Mouse (Mus musculus): ENCODE measurements at regions not wholly inside any gene's neighbourhood (a gene's known extent, or its start where the extent isn't known, plus 50 kb on each side); places are given as distances from the start of the nearest gene placed in this dataset.

DNA sequence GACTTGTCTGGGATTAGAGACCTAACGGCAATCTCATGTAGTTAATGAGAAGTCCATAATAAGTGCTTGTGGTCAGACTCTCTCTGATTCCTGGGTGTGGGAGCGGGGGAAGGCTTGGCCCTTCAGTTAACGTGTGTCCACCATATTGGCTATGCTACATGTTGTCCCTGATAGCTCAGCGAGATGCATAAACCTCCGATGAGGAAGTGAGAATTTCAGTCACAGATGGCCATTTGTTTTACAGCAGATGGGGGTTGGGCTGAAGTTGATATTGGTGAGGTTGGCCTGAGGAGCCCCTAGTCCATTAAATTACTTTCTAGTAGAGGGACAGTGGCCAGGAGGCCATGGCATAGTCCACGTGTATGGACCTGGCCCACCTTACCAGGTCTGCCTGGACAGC is 114.6 kb upstream of the Prok2 start:
- no peak for DNase-seq (ENCODE audit: low spot score in 2 of 2)

DNA sequence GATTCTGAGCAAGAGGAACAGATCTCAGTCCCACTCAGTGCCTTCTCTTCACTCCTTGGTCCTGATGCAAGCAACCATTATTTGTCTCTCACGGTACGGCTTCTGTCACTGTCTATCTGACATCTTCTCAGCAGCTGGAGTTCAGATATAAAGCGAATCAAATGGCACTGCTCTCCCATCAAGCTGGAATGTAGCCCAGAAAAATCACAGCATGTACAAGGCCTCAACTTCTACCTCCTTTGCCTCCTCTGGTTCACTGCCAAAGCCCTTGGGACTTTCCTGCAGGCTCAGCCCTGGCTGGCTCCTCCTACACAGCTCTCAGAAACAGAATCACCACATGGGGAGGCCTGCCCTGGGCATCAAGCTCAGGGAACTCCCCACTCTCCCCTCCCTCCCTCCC is 107.1 kb upstream of the Prok2 start:
- peak in 1 of 2 experiments; percentile 28 for DNase-seq (ENCODE audit: low spot score in 2 of 2)

DNA sequence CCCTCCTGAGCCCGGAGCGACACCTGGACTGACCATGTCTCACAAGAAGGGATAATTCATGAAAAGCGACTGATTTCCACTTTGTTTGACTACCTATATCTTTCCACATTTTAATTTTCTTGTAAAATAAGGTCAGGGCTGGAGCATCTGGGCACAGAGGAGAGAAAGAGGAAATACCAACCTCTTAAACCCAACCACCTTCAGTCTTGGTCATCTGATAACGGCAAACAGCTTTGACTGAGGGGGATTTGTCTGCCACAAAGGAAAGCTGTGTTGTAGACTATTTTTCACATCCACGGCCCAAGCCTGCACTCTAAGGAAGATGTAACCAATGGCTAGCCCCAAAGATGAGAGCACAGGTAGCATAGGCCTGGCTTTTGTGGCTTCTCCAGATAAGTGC is 101.4 kb upstream of the Prok2 start:
- no peak for DNase-seq (ENCODE audit: low spot score in 2 of 2)

DNA sequence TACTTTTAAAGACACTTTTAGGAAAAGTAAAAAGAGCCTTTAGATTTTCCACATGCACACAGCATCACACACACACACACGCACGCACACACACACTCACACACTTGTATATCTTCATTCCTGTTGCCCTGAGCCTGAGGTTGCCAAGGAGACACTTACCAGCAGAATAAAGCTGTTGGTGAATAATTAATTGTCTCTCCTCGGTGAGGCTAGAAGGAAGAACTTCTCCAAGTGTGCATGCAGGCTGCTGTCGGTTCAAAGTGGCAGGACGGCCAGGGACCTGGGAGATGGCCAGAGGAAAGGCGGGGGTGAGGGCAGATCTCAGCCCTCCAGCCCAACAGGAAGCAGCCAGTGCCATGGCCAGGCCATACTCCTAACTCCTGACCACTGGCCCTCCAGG is 98.6 kb upstream of the Prok2 start:
- DNase-seq (ENCODE audit: low spot score in 2 of 2), result no peak

DNA sequence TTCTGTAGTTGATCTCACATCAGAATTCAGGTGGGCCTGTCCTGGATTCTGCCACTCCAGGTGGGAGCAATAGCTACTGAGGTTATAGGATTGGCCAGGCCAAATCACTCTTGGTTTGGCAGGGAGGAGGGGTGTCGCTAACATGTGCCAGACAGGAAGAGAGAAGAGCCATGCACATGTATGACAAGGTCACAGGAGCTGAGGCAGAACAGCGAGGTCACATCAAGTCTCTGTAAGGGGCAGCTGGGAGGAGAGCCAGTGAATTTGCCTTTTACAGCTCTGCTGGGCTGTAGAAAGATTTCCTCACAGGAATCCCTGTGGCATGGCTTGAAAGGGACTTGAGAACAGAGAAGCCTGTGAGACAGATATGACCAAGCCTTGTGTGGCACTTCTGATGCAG is 96.3 kb upstream of the Prok2 start:
- no peak for DNase-seq (ENCODE audit: low spot score in 2 of 2)

DNA sequence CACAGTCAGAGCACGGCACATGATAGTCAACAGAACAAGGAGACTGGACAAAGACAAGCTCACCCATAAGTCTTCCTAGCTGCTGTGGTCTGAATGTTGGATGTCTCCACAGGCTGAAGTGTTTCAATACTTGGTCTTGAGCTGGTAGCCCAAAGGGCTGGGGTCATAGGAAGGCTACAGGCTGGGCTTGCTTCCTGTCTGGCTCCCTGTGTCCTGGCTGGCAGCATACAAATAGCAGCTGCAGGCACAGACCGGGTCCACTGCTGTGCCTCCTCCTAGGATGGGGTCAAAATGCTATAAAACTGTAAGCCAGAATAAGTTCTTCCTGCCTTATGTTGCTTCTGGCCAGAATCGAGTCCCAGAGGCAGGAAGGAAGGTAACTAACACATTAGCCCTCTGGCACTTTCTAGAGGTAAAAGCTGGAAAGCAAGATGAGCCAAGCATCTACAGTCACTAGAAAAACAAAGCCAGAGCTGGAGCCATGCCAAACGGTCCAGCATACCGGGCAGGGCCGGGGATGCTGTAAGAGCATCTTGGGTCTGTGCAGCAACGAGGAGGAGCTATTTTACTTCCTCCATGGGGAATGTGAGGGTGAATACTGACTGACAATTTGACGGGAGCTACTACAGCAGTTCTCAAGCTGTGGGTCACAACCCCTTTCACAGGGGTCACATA is 93.2 kb upstream of the Prok2 start:
- no peak for DNase-seq (ENCODE audit: low spot score in 2 of 2)

DNA sequence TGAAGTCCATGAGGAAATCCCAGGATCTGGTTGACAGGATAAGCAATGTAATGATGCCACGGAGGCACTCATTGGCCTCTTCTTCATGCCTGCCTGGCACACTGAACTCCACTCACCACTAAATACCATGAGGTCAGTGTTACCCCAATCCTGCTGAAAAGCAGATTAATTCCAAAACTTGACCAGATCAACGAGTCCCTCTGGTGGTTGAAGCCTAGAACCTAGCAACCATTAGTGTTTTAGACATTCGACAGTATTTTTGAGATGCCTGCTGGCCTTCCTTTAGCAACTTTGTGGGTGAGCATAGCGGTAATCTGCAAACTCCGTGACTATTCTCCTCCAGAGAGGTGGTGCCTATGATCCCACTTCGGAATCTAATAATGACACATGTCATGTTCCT is 92.3 kb upstream of the Prok2 start:
- no peak for DNase-seq (ENCODE audit: low spot score in 2 of 2)

DNA sequence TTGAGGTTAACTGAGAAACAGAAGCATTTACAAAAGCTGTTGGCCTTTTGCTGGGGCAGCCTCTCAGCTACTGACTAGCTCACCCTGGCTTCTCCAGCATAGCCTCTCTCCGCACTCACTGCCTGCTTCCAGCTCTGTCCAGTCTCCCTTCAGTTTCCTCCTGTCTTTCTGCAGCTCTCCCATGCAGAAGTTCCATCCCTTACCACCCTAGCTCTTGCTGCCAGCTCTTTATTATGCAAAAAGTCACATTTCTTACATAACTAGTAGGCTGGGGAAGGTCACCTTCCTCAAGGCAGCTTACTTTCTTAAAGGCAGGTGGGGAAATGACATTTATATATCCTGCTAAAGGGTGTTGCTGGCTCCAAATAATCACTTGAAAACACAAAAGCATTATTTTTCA is 91.1 kb upstream of the Prok2 start:
- no peak for DNase-seq (ENCODE audit: low spot score in 2 of 2)

DNA sequence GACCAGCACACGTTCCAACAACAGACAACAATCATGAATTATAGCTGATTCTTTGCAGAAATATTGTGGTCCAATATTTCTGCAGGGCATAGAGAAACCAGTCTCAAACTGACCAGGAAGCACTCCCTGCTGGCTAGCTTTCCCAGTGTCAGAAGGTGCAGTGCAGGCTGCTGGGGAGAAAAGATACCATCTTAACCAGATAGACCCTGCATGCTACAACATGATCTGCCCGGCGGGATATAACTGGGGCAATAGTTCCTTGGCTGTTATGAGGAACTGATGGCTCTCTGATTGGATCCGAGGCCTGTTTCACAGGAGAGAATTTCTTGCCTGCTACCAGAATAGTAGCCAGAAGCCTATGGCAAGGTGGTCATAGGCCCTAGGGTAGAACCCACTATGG is 86.9 kb upstream of the Prok2 start:
- DNase-seq (ENCODE audit: low spot score in 2 of 2), result no peak

DNA sequence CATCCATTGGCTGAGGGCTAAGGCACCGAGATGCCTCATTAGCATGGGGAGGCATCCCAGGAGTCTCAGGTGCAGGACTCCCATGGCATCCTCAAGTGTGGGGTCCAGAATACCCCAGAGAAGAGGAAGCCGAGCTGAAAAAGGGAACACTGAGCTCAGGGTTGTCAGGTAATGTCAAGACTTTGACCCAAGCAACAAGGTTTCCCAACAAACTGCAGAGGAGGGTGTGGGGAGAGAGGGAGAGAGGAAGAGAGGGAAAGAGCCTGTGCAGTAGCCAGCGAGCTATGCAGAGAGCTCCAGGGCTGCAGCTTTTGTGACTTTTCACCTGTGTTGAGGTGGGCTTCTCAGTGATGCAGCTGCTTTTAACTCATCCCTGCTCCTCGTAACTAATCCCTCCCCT is 85.7 kb upstream of the Prok2 start:
- no peak for DNase-seq (ENCODE audit: low spot score in 2 of 2)

DNA sequence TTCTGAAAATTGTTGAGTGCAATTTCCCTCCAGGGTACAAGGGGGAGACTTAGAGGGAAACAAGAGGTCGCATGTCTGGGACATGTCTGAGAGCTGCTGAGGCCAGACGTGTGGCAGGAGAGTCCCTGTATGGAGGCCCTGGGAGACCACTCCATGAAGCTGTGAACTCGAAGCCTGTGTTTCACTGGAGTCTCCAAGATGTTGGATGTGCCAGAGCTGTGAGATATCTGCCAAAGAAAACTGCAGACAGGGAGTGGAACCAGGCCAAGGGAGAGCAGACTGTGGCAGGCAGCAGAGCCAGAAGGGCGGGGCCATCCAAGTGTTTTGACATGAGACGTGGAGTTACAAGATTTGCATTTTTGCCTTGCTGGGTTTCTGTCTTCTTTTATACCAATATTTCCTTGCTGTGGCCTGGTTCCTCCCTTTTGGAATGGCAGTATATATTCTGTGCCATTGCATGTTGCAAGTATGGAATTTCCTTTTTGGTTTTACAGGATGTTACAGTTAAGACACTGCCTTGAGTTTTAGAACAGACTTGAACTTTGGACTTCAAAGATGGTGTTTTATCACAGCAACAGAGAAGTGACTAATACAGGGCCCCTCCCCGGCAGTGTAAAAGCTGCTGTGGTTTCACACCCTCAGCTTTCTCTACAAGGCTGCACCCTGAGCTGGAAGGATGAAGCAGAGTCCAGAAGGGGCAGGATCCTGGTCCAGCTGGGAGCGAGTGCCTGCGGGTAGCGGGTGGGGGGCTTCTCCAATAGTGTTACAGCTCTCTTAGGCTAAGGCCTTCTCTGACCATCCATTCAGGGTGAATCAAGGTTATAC is 85.0 kb upstream of the Prok2 start:
- peak in 1 of 2 experiments; percentile 14 for DNase-seq (ENCODE audit: low spot score in 2 of 2)

DNA sequence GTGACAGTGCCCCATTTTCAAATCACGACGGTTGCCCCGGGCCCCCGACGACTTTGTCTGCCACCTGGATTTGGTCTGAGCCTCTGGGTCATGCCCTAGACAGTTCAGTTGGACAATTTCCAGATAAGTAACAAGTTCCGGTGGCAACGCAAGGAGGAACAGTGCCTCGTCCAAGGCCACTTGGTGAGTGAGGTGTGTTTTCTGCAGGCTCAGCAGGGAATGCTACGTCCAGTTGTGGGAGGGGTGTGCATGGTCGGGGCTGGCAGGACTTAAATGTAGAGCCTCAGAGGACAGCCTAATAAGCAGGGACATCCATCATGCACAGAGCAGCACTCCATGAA is 78.7 kb upstream of the Prok2 start:
- DNase-seq (ENCODE audit: low spot score in 2 of 2), result no peak

DNA sequence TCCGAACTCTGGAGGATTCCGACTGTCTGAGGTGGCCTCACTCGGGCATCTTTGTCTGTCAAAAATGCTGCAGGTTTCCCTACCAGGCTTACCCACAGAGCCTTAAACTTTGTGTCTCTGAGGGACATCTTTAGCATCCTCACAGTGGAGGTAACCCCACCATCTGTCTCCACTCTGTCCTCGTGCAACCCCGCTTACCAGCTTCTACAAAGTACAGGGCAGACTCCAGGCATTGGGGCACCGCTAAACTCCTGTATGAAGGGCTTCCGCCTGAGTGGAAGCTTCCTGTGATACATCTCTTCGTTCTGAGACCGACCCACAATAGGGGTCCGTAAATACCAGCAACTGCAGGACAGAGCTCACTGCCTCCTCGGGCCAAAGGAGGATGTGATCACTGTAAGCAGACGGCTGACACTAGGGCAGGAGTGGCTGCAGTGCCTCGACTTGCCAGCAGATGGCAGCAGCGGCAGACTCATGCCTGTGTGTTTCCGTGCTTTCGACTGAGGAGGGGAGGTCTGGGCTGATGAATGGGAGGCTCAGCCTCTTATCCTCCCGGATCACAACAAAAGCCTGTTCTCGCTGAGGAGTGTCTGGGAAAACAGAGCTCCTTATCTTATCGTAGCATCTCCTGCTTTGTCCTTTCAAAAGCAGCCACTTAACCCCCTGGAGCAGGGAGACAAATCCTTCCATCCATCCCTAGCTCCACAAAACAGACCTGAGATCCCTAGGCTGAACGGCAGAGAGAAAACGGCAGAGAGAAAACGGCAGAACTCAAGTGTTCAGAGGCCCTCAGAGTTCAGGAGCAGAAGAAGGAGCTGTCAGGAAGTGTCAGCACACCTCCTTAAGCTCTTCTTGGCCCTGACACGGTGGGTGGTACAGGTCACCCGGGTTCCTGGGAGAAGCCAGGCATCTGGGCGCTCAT is 78.1 kb upstream of the Prok2 start:
- DNase-seq (ENCODE audit: low spot score in 2 of 2), result peak; percentile 66 to 98

DNA sequence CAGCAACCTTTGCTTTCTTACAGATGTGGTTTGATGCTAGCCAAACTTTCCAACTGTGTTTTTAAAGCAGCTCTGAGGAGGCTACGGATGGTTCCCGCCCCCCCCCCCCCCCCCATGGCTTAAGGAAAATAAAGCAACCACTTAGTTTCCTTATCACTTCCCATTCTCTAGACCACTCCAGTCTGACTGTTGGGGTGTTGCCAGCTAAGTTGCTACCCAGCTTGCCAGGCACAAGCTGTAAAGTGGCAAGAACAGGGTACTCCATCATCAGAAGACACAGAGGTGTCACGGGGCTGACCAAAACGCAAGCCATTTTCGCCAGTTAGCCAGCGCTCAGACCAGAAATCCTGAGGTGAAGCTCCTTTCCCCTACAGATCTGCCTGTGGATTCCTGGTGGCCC is 74.7 kb upstream of the Prok2 start:
- DNase-seq (ENCODE audit: low spot score in 2 of 2), result no peak

DNA sequence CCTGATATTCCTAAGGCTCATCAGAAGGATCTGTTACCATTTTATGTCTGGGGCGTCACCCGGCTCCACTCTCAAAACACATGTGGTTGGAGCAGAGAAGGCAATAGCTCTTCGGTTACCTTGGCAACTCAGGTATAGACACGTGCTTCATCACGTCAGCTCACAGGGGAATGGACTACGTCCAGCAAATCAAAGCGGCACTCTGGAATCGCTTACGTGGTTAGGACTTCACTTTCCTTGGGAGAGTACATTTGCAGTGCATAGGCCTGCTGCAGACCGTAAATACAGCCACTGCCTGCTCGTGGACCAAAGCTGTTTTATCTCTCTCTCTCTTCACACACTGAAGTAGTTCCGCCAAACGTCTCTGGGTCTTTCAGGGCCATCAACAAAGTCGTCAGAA is 74.1 kb upstream of the Prok2 start:
- DNase-seq (ENCODE audit: low spot score in 2 of 2), result no peak

DNA sequence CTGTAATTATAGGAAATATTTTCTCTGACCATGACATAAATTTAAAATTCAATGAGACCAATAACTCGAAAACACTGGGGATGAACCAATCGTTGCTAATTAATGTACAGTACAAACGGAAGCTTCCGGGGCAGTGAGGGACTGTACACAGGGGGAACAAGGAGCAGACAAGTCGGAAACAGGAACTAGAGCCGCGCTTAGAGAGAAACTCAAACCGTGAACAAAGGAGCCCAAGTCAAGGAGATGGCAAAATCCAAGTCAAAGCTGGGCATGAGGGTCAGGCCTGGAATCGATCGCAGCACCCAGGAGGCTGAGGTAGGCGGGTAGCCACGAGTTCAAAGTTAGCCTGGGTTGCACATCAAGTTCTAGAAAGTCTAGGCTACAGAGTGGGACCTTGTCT is 70.2 kb upstream of the Prok2 start:
- DNase-seq (ENCODE audit: low spot score in 2 of 2), result no peak

DNA sequence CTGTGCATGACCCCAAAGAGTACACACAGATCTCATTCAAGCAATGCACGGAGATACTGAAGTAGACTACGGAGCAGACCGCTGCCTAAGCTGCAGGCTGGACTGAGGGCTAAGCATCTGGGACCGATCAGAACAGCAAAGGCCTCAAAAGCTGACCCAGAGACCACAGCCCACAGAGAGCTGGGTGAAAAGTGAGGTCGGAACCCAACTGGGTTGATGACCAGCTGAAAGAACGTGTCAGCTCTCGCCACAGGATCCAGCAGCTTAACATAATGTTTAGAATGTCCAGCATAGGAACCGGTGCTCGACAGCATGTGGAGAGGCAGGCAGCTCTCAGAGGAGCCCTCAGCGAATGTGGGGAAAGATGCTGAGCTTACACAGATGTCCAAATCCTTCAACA is 67.4 kb upstream of the Prok2 start:
- no peak for DNase-seq (ENCODE audit: low spot score in 2 of 2)

DNA sequence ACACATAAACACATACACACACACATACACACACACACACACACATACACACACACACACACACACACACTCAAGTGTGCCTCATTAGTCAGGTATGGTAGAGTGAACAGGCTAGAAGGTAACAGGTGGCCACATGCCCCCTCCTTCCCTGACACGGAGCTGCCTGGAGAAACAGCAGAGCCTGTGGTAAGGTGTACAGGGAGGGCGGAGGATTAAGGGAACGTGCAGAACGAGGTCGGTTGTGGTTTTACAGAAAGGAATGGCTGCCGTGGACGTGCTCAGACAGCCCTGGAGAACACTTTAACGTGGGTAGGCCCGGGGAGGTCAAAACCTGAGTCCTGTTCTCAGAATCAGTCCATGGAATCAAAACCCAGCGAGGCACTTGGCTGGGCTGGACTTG is 66.2 kb upstream of the Prok2 start:
- no peak for DNase-seq (ENCODE audit: low spot score in 2 of 2)

DNA sequence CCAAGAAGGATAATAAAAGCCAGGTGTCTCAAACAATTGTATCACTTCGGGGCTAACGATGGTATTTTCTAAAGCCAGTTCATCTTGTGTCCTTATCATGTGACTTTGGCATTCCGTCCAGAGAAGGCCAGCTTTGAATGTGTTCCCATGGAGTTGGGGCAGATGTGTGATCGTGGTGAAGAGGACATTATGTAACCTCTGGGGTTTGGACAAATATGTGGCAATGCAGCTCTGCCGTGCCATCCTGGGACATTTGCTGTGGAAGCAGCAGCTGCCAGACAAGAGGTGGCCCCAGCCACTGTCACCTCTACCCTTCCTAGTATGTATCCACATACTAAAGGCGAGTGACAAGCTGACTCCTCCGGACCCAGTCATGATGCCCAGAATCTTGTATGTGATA is 60.8 kb upstream of the Prok2 start:
- no peak for DNase-seq (ENCODE audit: low spot score in 2 of 2)

DNA sequence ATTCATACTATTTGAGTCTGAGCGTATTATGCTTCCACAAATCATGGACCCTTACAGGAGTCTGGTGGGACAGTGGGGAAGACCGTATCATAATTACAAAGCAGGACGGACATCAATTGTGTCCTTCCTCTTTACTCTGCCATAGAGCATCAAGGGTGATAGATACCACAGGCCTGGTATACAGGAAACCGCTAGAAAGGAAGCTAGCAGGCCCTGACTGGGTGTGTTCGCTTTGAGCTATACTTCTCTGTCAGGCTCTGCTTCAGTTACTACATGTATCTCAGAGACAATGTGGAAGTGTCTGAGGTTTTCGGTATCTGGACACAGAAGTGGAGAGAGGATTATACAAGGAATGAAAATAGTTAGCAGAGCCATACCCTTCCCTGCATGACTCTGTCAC is 59.0 kb upstream of the Prok2 start:
- DNase-seq (ENCODE audit: low spot score in 2 of 2), result no peak

DNA sequence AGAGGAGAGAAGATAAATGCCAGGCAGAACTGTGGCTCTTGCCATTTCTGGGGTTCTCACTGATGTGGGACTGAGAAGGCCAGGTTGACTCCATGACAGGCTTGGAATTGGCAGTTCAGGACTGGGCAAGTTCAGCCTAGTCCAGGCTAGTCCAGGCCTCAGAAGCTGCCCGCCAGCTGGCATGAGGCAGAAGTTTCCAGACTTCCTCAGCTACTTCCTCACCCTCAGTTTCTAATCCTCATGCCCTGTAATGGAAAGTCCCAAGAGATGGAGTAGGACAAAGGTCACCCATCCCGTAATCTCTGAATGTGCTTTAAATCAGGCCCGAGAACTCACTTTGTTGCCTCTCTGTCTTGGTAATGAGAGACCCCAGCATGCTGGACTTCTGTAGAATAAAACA is 58.6 kb upstream of the Prok2 start:
- DNase-seq (ENCODE audit: low spot score in 2 of 2), result no peak

DNA sequence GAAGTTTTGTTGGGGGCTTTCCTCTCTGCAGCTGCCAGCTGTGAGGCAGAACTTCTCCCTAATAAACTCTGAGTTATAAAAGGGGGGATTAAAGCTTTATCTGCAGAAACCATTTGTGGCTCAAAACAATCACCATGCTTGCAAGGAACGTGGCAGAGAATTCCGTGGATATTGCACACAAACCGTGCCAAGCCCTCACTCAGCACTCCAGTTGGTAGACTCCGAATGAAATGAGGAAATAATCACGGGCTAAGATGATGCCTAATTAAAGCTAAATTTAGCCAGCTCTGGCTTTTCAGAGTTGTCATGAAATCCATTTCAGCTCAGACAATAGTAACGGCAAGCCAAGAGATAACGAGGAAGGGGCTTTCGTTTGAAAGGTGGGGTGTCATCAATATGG is 58.1 kb upstream of the Prok2 start:
- no peak for DNase-seq (ENCODE audit: low spot score in 2 of 2)
